8 mouse cellular contexts compared by ENCODE assay signal in the genomic region with DNA sequence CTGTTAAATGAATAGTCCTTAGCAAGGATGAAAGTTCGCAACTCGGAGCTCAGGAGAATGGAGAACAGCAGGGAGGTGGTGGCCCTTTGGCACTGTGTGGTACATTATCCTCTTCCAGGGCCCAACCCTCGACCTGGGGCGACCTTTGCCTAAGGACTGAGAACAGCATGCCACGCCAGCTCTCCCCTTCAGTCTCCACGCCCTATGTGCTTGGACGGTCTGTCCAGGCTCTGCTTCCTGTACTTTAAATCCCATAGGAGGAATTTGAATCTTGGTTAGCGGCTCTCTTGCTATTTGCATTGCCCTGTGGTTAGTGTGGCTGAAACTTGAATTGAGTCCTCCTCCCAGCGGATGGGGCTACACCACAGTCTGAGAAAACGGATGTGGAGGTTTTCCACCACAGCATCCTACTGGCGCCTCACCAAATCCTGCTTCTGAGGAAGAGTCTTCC. TPM values are rescaled to one million over a fixed set of nuclear protein-coding genes. Genes with fewer than 3 reads are reported as not detected.
A peak's percentile ranks its signal among the peaks of the same experiment; 100 is the strongest.
DNase-seq lines count a peak whose midpoint lies in the region; ATAC-seq and TF ChIP-seq lines count a peak whose summit lies in the region.

No protein-coding gene starts in this region.

- no peaks in the 10 kb centered on the region for H3K9me3 ChIP-seq in intestine, embryonic 16.5 days (ENCODE audit: control insufficient read depth, low read length)
- no peaks in the 10 kb centered on the region for H3K9me3 ChIP-seq in liver, embryonic 14.5 days (ENCODE audit: control insufficient read depth, low read length)
- H3K9me3 ChIP-seq in neural tube, embryonic 12.5 days: no peaks in the 10 kb centered on the region

- H3K4me3 ChIP-seq in intestine, embryonic 16.5 days (ENCODE audit: low read length): peak overlapping the region; percentile 63
- peak overlapping the region; percentile 4 to 59; a peak in 2 of 4 replicates for H3K4me3 ChIP-seq in liver, embryonic 14.5 days (ENCODE audit: insufficient read depth in 1 of 2, low read depth in 2 of 2, low read length in 2 of 2)
- H3K4me3 ChIP-seq in neural tube, embryonic 12.5 days: peak overlapping the region; percentile 50; the same call in 1 of the 2 replicates

- TF ChIP-seq CTCF in liver, embryonic 14.5 days (IDR thresholded peaks at IDR 0.05; ENCODE audit: low read depth): no peak

- H3K27me3 ChIP-seq in intestine, embryonic 16.5 days (replicated peaks; ENCODE audit: control insufficient read depth, insufficient read depth, low read length): no peaks in the 10 kb centered on the region
- peaks cover 28% of the 10 kb centered on the region for H3K27me3 ChIP-seq in liver, embryonic 14.5 days (ENCODE audit: control insufficient read depth, insufficient read depth, low read length)
- peaks cover 24% of the 10 kb centered on the region for H3K27me3 ChIP-seq in neural tube, embryonic 12.5 days (replicated peaks)

- peak; percentile 90 for ATAC-seq in common myeloid progenitor, adult 5-6 weeks (replicated peaks; ENCODE audit: low read depth, poor library complexity, severe bottlenecking)
- ATAC-seq in intestine, embryonic 16.5 days: peak; percentile 48
- ATAC-seq in liver, embryonic 14.5 days (ENCODE audit: insufficient read depth): no peak
- ATAC-seq in neural tube, embryonic 12.5 days (ENCODE audit: low FRiP score, low read depth): peak; percentile 60; the same call in 1 of the 2 replicates
- no peak for ATAC-seq in monocyte, adult 5-6 weeks (replicated peaks; ENCODE audit: insufficient number of reproducible peaks, low FRiP score, low TSS enrichment, poor library complexity, severe bottlenecking)

- TF ChIP-seq EP300 in liver, embryonic 14.5 days (IDR thresholded peaks at IDR 0.05; ENCODE audit: low read depth): no peak

- peak overlapping the region; percentile 93 for H3K4me2 ChIP-seq in intestine, embryonic 16.5 days (ENCODE audit: low read depth, low read length)
- H3K4me2 ChIP-seq in liver, embryonic 14.5 days (ENCODE audit: low read depth): peak overlapping the region; percentile 91
- H3K4me2 ChIP-seq in neural tube, embryonic 12.5 days (replicated peaks): peak overlapping the region; percentile 98

- H3K36me3 ChIP-seq in intestine, embryonic 16.5 days (ENCODE audit: control insufficient read depth, insufficient read depth, low read length): no peaks in the 10 kb centered on the region
- no peaks in the 10 kb centered on the region for H3K36me3 ChIP-seq in liver, embryonic 14.5 days (replicated peaks; ENCODE audit: control insufficient read depth, insufficient read depth, low read depth)
- no peaks in the 10 kb centered on the region for H3K36me3 ChIP-seq in neural tube, embryonic 12.5 days

- 17% methylated on average over 11 of the region's 11 CpGs for WGBS in intestine, embryonic 16.5 days
- 2% methylated on average over 11 of the region's 11 CpGs for WGBS in liver, embryonic 14.5 days (ENCODE audit: insufficient replicate concordance)
- 10% methylated on average over 11 of the region's 11 CpGs for WGBS in neural tube, embryonic 12.5 days

- peak overlapping the region; percentile 74; the same call in 1 of the 2 replicates for H3K9ac ChIP-seq in intestine, embryonic 16.5 days (ENCODE audit: low read depth, low read length)
- H3K9ac ChIP-seq in liver, embryonic 14.5 days (replicated peaks): no peak overlapping the region
- H3K9ac ChIP-seq in neural tube, embryonic 12.5 days: no peak overlapping the region

- peak overlapping the region; percentile 75 for H3K27ac ChIP-seq in intestine, embryonic 16.5 days (ENCODE audit: low read length)
- H3K27ac ChIP-seq in liver, embryonic 14.5 days: no peak overlapping the region
- no peak overlapping the region for H3K27ac ChIP-seq in neural tube, embryonic 12.5 days

- peaks cover 10% of the 10 kb centered on the region for H3K4me1 ChIP-seq in intestine, embryonic 16.5 days (ENCODE audit: control insufficient read depth, insufficient read depth, low read length)
- H3K4me1 ChIP-seq in liver, embryonic 14.5 days (replicated peaks; ENCODE audit: control insufficient read depth in 2 of 2, insufficient read depth in 2 of 2, low read length in 1 of 2): peaks cover 7 to 10% of the 10 kb centered on the region in 2 experiments
- peaks cover 11% of the 10 kb centered on the region for H3K4me1 ChIP-seq in neural tube, embryonic 12.5 days

- DNase-seq in right cerebral cortex, postnatal 10 days (ENCODE audit: low spot score in 2 of 2): peak; percentile 34 to 43
- no peak for DNase-seq in right cerebral cortex, postnatal 25 days
- DNase-seq in heart, adult 18-20 months: peak; percentile 75 to 81
- DNase-seq in liver, embryonic 14.5 days (ENCODE audit: low read depth in 3 of 3, low spot score in 3 of 3): no peak

RNA-seq across cellular contexts. Expression of a gene that starts 0.9 kb away (rescaled TPM):
- not detected in 2 replicates for total RNA-seq in common myeloid progenitor, adult 5-6 weeks (2017)
- 10 to 100 TPM; 30.0 to 39.3 TPM for total RNA-seq in heart, adult 18-20 months (2021)
- polyA plus RNA-seq in intestine, embryonic 16.5 days (2015; fragmentation: Nextera tagmentation; extraction: Ambion mirVana): 6.5 and 6.8 TPM in 2 replicates
- polyA plus RNA-seq in liver, embryonic 14.5 days (2012; rRNA removed): 0.03 and 0.10 TPM in 2 replicates
- polyA plus RNA-seq in liver, embryonic 14.5 days (2014; fragmentation: Nextera tagmentation; extraction: Ambion mirVana): 0.30 and 0.80 TPM in 2 replicates
- polyA plus RNA-seq in neural tube, embryonic 12.5 days (2016; fragmentation: Nextera tagmentation; extraction: Ambion mirVana): 0.82 and 1.1 TPM in 2 replicates
- 0.97 TPM in 1 of 3 replicates, not detected in the others for total RNA-seq in monocyte, adult 5-6 weeks (2017)

RNA-seq across cellular contexts. Expression of a gene that starts 0.9 kb away (rescaled TPM):
- not detected in 2 replicates for total RNA-seq in common myeloid progenitor, adult 5-6 weeks (2017)
- total RNA-seq in heart, adult 18-20 months (2021): 1 to 10 TPM; 8.1 to 8.6 TPM
- 2.2 and 2.4 TPM in 2 replicates for polyA plus RNA-seq in intestine, embryonic 16.5 days (2015; fragmentation: Nextera tagmentation; extraction: Ambion mirVana)
- 0.03 TPM in 2 replicates for polyA plus RNA-seq in liver, embryonic 14.5 days (2012; rRNA removed)
- 0.09 and 0.10 TPM in 2 replicates for polyA plus RNA-seq in liver, embryonic 14.5 days (2014; fragmentation: Nextera tagmentation; extraction: Ambion mirVana)
- polyA plus RNA-seq in neural tube, embryonic 12.5 days (2016; fragmentation: Nextera tagmentation; extraction: Ambion mirVana): 0.10 and 0.54 TPM in 2 replicates
- 0.43 TPM in 1 of 3 replicates, not detected in the others for total RNA-seq in monocyte, adult 5-6 weeks (2017)

Comparison
In these comparisons a context has a peak if more than half of its experiments do, and no peak if none do; other contexts are left out.
1. DNase-seq: peak in right cerebral cortex, postnatal 10 days (2 of 2) and heart, adult 18-20 months (2 of 2); none in right cerebral cortex, postnatal 25 days (single experiment) and liver, embryonic 14.5 days (0 of 3).
2. ATAC-seq: peak in common myeloid progenitor, adult 5-6 weeks (single experiment), intestine, embryonic 16.5 days (single experiment) and neural tube, embryonic 12.5 days (single experiment); none in liver, embryonic 14.5 days (single experiment) and monocyte, adult 5-6 weeks (single experiment).
3. RNA of a gene that starts 0.9 kb away (total RNA-seq): 30.0 to 39.3 TPM in heart, adult 18-20 months; 0.97 TPM in monocyte, adult 5-6 weeks and not detected in common myeloid progenitor, adult 5-6 weeks; every median in the first group is over 10 times any median in the second.
4. Peak in every context shown above with its lines, with median percentiles within 50 percentile points of each other: H3K4me2 ChIP-seq and H3K4me3 ChIP-seq.